Mouse (Mus musculus) intestine, postnatal 0 days (tissue): ENCODE results near the gene Dapk3. TPM values are rescaled to one million over a fixed set of nuclear protein-coding genes. Genes with fewer than 3 reads are reported as not detected.
A peak's percentile ranks its signal among the peaks of the same experiment; 100 is the strongest.

Source experiments
- ATAC-seq: fragments of 200-750 bp; cut with Nextera tagmentation; 2 replicates; pipeline ENCODE4 v1.8.0; 2017; ENCODE audit warnings: mild to moderate bottlenecking, moderate TSS enrichment, moderate library complexity
- H3K27ac ChIP-seq: fragments of 300-500 bp; sonication (generic); 2 replicates; pipeline ENCODE4 v1.5.1; 2014; ENCODE audit warnings: mild to moderate bottlenecking, low read depth, low read length, moderate library complexity
- H3K27me3 ChIP-seq: fragments of 300-500 bp; sonication (generic); replicated peaks from 2 replicates; pipeline ENCODE4 v1.6.1; 2014; ENCODE audit warnings: low read length, mixed read lengths; ENCODE audit not compliant: control insufficient read depth, insufficient read depth
- H3K36me3 ChIP-seq: fragments of 300-500 bp; sonication (generic); 2 replicates; pipeline ENCODE4 v1.6.1; 2014; ENCODE audit warnings: mild to moderate bottlenecking, moderate library complexity; ENCODE audit not compliant: control insufficient read depth, insufficient read depth
- H3K4me1 ChIP-seq: fragments of 300-500 bp; sonication (generic); replicated peaks from 2 replicates; pipeline ENCODE4 v1.6.1; 2014; ENCODE audit warnings: antibody characterized with exemption, low read length, mixed read lengths; ENCODE audit not compliant: control insufficient read depth, insufficient read depth
- H3K4me2 ChIP-seq: fragments of 300-500 bp; sonication (generic); replicated peaks from 2 replicates; pipeline ENCODE4 v1.6.1; 2014; ENCODE audit warnings: low read depth, mild to moderate bottlenecking, moderate library complexity
- H3K4me3 ChIP-seq: fragments of 300-500 bp; sonication (generic); 2 replicates; pipeline ENCODE4 v1.5.1; 2014; ENCODE audit warnings: low read depth, low read length
- H3K9ac ChIP-seq: fragments of 300-500 bp; sonication (generic); 2 replicates; pipeline ENCODE4 v1.6.1; 2014; ENCODE audit warnings: mild to moderate bottlenecking, low read depth, low read length
- H3K9me3 ChIP-seq: fragments of 300-500 bp; sonication (generic); 2 replicates; pipeline ENCODE4 v1.6.1; 2016; ENCODE audit warnings: mixed run types; ENCODE audit not compliant: control insufficient read depth
- CTCF ChIP-seq: sonication (generic); IDR thresholded peaks from 2 replicates; pipeline ENCODE4 v1.5.1; 2016; ENCODE audit warnings: low read depth, mild to moderate bottlenecking, control low read depth, antibody characterized with exemption, moderate library complexity
- WGBS: fragments of 180-500 bp; shearing (Covaris S2); extraction: QIAGEN DNeasy Blood & Tissue Kit; methylation state at CpG from one replicate; pipeline ENCODE4 v1.1.7; 2014; 5-methylcytosine and 5-hydroxymethylcytosine counted together
- polyA plus RNA-seq: library from polyadenylated mRNA; unstranded; fragments of >200 nt; fragmentation: Nextera tagmentation; extraction: Ambion mirVana; gene quantifications from 2 replicates; pipeline ENCODE4 v1.2.1, GENCODE M21; 2015

Dapk3 gene
- polyA plus RNA-seq, 1 experiment from 2014 or later: 53.4 TPM

- 36% methylated on average over 13 of the region's 13 CpGs for WGBS
- Histone ChIP-seq H3K4me2 (no peak overlapping the region), H3K4me3 (no peak overlapping the region), H3K36me3 (no peaks in the 10 kb centered on the region), H3K27me3 (peaks cover 15% of the 10 kb centered on the region; the same call in 1 of the 2 replicates), H3K27ac (no peak overlapping the region), H3K4me1 (no peaks in the 10 kb centered on the region; the same call in 1 of the 2 replicates), H3K9ac (no peak overlapping the region), H3K9me3 (no peaks in the 10 kb centered on the region)
- ATAC-seq: no peak
- TF ChIP-seq CTCF: peak; percentile 80
These were observed 58.1 kb downstream of the Dapk3 start for GRCm38 (mm10) chr10:81240876-81241275.

DNA sequence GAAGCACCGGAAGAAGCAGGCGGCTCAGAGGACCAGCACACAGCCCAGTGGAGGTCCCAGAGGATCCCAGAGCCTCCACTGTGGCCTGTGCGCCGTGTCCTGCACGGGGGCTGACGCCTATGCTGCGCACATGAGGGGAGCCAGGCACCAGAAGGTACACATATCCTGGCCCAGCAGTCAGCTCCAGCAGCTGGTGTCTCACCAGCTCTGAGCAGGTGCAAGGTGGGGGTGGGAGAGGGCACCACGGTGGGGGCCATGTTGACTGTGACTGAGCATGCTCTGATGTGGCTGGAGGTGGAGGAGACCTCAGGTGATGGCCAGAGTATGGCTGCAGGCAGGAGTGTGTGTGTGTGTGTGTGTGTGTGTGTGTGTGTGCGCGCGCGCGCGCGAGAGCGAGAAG lies 59.2 kb downstream of the Dapk3 start:
- Histone ChIP-seq H3K4me3 (no peak overlapping the region), H3K4me2 (no peak overlapping the region), H3K9me3 (no peaks in the 10 kb centered on the region), H3K4me1 (no peaks in the 10 kb centered on the region; the same call in 1 of the 2 replicates), H3K27ac (no peak overlapping the region), H3K36me3 (no peaks in the 10 kb centered on the region), H3K9ac (no peak overlapping the region), H3K27me3 (peaks cover 15% of the 10 kb centered on the region; the same call in 1 of the 2 replicates)
- TF ChIP-seq CTCF: no peak
- no peak for ATAC-seq
- WGBS: 88% methylated on average over 16 of the region's 16 CpGs

Other genes with a start within 250 kb of the Dapk3 start
- gene Gng7, start 168.1 kb upstream of the Dapk3 start, polyA plus RNA-seq: 0.81 and 1.2 TPM in 2 replicates
- 0.43 and 0.91 TPM in 2 replicates for gene Diras1, start 157.3 kb upstream of the Dapk3 start, polyA plus RNA-seq
- gene Slc39a3, start 145.6 kb upstream of the Dapk3 start, polyA plus RNA-seq: 10.5 and 11.1 TPM in 2 replicates
- 119 and 124 TPM in 2 replicates for gene Sgta, start 122.8 kb upstream of the Dapk3 start, polyA plus RNA-seq
- 11.6 and 12.0 TPM in 2 replicates for gene Thop1, start 113.0 kb upstream of the Dapk3 start, polyA plus RNA-seq
- 385 and 396 TPM in 2 replicates for gene Creb3l3, start 84.1 kb upstream of the Dapk3 start, polyA plus RNA-seq
- gene Map2k2, start 77.1 kb upstream of the Dapk3 start, polyA plus RNA-seq: 258 and 259 TPM in 2 replicates
- 54.1 and 67.6 TPM in 2 replicates for gene Zbtb7a, start 47.8 kb upstream of the Dapk3 start, polyA plus RNA-seq
- 32.8 and 36.5 TPM in 2 replicates for gene Pias4, start 15.1 kb upstream of the Dapk3 start, polyA plus RNA-seq
- 286 and 316 TPM in 2 replicates for gene Eef2, start 6.4 kb upstream of the Dapk3 start, polyA plus RNA-seq
- gene 4930442H23Rik, start 844 bp downstream of the Dapk3 start, polyA plus RNA-seq: 0.12 TPM in 2 replicates
- 0.08 and 0.10 TPM in 2 replicates for gene Nmrk2, start 19.0 kb downstream of the Dapk3 start, polyA plus RNA-seq
- gene Atcay, start 47.8 kb downstream of the Dapk3 start, polyA plus RNA-seq: 0.90 and 1.1 TPM in 2 replicates
- 3.2 and 3.4 TPM in 2 replicates for gene Zfr2, start 50.1 kb downstream of the Dapk3 start, polyA plus RNA-seq
- 0.66 and 1.2 TPM in 2 replicates for gene Matk, start 69.9 kb downstream of the Dapk3 start, polyA plus RNA-seq
- 268 and 287 TPM in 2 replicates for gene Mrpl54, start 83.9 kb downstream of the Dapk3 start, polyA plus RNA-seq
- gene Apba3, start 84.0 kb downstream of the Dapk3 start, polyA plus RNA-seq: 75.2 and 75.4 TPM in 2 replicates
- 43.2 and 43.4 TPM in 2 replicates for gene Tjp3, start 108.6 kb downstream of the Dapk3 start, polyA plus RNA-seq
- 27.2 and 27.6 TPM in 2 replicates for gene Pip5k1c, start 110.0 kb downstream of the Dapk3 start, polyA plus RNA-seq
- 14.7 and 15.0 TPM in 2 replicates for gene Cactin, start 138.1 kb downstream of the Dapk3 start, polyA plus RNA-seq
- gene Tbxa2r, start 145.7 kb downstream of the Dapk3 start, polyA plus RNA-seq: 9.8 and 10.7 TPM in 2 replicates
- 0.04 and 0.08 TPM in 2 replicates for gene Gipc3, start 160.3 kb downstream of the Dapk3 start, polyA plus RNA-seq
- gene Hmg20b, start 167.5 kb downstream of the Dapk3 start, polyA plus RNA-seq: 99.8 and 111 TPM in 2 replicates
- 29.6 and 32.8 TPM in 2 replicates for gene Mfsd12, start 174.5 kb downstream of the Dapk3 start, polyA plus RNA-seq
- gene 4930404N11Rik, start 182.8 kb downstream of the Dapk3 start, polyA plus RNA-seq: 0.85 and 1.5 TPM in 2 replicates
- gene Fzr1, start 195.5 kb downstream of the Dapk3 start, polyA plus RNA-seq: 40.8 and 45.2 TPM in 2 replicates
- gene Dohh, start 201.4 kb downstream of the Dapk3 start, polyA plus RNA-seq: 54.0 and 59.4 TPM in 2 replicates
- 0.76 and 1.1 TPM in 2 replicates for gene Gm48551, start 201.5 kb downstream of the Dapk3 start, polyA plus RNA-seq
- gene Gm48552, start 206.0 kb downstream of the Dapk3 start, polyA plus RNA-seq: 0.31 TPM in 1 of 2 replicates, not detected in the other
- gene Smim24, start 210.0 kb downstream of the Dapk3 start, polyA plus RNA-seq: 1,233 and 1,333 TPM in 2 replicates